Mouse (Mus musculus) cerebral cortex, adult 2 months (tissue): ENCODE results near the gene Drg2.

Source experiments
- WGBS: fragments of 180-500 bp; shearing (Covaris S2); methylation state at CpG from one replicate; pipeline ENCODE4 v1.1.7; 2018; 5-methylcytosine and 5-hydroxymethylcytosine counted together

Gene Drg2

DNA sequence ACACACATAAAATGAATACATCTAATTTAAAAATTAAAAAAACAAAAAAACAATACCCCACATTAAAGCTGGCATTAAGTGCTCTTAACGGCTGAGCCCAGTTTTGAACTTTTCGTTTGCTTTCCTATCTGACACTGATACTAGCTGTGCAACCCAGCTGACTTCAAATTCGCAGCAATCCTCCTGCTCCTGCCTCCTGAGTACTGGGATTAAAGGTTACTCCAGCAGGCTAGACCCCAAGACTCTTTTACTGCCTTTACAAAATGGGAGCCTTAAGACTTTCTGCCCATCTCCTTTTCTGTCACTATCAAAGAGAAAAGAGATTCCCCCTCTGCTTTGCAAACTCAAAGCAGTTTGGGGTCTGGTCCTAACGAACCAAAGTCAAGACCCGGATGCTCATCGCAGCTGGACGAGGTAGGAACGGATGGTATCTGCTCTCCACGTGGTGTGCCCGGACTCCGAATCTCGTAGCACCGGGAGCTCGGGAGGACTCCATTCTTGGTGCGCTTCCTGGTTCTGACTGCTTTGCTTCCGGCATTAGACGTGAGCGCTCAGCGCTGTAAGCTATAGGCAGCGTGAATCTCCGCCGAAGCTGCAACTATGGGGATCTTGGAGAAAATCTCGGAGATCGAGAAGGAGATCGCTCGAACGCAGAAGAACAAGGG lies at the start of gene Drg2:
Gene Drg2, plus strand, starts transcription at position 512 of the 665 bp plus-strand sequence.
- 5% methylated on average over 27 of the region's 27 CpGs for WGBS

DNA sequence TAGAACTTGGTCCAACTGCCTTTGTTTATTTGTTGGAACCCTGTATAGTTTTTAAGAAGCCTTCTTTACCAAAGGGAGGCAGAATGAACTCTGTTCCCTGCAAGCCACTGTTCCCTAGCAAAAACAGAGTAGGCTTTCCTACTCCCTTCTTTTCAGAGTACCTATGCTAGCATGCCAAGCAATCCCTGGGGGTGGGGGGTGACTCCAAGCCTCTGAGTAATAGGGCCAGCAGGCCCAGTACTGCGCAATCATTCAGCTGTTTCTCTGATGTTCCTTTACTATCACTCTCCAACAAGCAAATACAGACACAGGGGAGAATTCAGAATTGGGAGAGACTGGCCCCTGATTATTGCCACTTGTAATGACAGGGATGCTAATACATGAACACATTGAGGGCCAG lies 47.8 kb upstream of the Drg2 start:
- 95% methylated on average over 1 of the region's 1 CpGs for WGBS

DNA sequence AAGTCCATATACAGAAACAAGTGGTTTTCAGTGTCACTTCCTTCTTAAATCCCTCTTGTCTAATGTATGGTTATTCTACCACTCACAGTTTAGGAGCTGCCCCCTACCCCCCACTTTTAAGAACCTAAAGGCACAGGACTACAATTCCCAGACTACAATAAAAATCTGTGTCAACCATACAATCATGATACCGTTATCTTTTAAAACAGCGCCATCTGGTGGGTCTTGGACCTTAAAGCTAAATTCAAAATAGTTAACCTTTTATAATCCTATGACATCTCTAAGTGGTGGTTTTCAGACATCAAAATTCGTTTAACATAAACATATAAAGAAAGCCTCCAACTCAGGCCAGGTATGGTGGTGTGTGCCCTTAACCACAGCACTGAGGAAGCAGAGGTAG lies 42.2 kb upstream of the Drg2 start:
- WGBS, result 3% methylated on average over 3 of the region's 3 CpGs

DNA sequence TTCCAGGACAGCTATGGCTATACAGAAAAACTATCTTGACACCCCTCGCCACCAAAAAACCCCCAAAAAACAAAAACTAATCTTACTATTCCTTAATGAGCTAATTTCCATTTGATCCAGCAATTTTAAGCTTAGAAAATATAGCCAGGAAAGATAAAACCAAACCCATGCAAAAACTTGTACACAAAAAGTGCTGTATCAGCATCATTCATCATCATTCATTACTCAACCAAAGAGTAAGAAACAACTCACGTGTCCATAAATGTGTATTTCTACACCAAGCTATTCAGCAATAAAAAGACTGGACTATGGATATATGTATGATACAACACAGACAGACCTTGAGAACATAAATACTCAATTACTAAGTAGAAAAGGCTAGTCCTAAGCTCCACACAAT lies 41.5 kb upstream of the Drg2 start:
- WGBS, result 84% methylated on average over 2 of the region's 2 CpGs

DNA sequence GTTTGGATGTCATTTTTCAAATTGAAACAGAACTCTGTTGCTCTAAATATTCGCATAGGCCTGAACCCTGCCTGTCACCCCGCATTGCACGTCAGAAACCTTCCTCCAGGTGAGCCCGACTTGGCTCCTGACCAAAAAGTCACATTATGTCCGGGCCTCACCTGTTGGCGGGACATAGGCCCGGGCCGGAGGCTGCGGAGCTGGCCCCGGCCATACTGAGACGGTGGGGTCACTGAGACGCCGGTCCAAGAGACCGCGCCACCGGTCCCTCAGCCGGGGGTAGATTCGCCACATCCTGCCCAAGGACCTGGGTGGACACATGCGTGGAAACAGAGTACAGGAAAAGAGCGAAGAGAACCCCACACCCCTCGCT lies 37.8 kb upstream of the Drg2 start:
- under 1% methylated on average over 21 of the region's 21 CpGs for WGBS

DNA sequence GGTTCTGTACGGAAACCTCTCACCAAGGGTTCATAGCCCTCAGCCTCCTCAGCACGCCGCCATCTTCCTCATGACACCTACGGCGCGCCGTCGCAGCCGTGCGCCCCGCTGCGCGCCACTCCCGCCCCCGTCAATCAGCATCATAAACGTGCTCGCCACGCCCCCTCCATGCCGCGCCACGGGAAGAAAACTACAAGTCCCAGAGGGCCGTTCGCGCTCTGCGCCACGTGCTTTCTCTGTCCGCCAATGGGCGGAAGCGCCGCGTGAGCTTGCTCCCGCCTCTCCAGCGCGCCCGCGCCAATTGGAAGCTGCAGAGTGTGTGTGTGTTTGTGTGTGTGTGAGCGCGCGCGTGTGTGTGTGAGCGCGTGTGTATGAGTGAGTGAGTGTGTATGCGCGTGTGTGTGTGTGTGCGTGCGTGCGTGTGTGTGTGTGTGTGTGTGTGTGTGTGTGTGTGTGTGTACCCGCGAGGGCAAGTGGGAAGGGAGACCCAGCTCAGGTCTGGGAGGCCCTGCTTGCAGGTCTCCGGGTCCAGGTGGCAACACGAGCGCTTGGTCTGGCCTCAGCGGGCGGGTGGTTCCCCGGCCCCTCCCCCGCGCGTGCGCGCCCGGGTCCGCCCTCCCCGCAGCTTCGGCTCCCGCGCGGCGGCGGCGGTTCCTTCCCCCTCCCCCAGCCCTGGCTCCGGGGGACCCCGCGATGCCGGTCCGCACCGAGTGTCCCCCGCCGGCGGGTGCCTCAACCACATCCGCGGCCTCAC lies 37.3 kb upstream of the Drg2 start, which contains the start of gene Gid4:
Gene Gid4, plus strand, starts transcription at position 183 of the 754 bp plus-strand sequence.
- WGBS, result under 1% methylated on average over 67 of the region's 81 CpGs

DNA sequence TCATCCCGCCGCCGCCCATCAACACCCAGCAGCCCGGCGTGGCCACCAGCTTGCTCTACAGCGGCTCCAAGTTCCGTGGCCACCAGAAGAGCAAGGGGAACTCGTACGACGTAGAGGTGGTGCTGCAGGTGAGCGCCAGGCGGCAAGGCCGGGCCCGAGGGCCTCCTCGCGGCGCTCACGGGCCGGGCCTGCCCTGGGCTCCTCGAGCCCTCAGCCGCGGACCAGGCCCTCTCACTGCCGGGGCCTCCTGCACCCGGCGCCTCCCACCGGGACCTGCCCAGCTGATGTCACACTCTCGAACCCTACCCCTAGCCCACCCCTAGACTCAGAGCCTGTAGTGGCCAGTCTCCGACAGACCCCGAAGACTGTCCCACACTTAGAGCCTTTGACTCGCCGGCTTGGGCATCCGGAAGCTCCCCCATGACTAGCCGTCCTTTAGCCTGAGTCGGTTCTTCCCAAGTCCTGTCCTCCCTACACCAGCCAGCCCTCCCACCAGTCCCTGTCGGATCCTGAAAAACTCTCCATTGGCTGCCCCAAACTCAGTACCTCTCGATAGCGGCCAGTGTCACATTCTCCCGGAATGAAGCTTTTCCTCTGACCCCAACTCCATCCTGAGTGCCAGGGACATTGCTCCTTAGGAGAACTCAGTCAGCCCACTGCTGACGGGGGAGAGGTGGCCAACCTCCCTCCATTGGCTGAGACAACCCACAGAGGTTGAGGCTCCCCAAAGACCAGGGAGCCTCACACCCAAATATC lies 36.5 kb upstream of the Drg2 start, which contains the start of gene Atpaf2:
Gene Atpaf2, minus strand, starts transcription at position 741 of the 756 bp plus-strand sequence.
- under 1% methylated on average over 38 of the region's 39 CpGs for WGBS

DNA sequence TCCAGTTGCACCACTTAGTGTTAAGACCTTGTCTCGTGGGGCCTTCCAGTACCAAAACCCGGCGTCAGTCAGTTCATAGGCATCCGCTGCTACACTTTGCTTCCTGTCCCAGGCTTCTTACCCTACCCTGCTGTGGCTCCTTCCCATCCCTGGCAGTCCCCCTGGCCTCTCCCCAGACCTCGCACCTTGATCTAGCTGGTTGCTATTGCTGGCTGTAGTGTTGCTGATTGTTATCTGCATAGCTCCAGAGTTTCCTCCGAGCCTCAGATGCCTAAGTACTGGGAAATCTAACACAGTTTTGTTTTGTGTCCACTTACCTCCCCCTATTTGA lies 36.0 kb upstream of the Drg2 start:
- WGBS, result 21% methylated on average over 6 of the region's 6 CpGs

DNA sequence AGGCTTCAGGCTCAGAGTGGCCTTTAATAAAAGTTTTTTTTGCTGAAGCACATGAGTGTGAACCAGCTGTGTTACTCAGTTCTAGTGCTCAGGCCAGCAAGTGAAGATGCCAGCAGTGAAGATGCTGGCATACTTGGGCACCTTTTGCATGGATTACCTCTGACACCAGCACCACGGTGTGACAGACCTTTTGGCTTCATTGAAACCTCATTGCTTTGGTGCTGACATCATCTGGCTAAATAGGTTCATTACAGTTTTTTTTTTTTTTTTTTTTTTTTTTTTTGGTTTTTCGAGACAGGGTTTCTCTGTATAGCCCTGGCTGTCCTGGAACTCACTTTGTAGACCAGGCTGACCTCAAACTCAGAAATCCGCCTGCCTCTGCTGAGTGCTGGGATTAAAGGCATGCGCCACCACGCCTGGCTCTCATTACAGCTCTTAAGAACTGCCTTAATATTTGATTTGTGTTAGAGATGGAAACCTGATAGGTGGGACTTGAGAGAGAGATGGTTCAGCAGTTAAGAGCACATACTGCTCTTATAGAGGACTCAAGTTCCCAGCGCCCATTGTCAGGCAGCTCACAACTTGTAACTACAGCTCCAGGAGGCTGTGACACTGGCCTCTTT lies 32.2 kb upstream of the Drg2 start:
- WGBS, result 60% methylated on average over 6 of the region's 6 CpGs

DNA sequence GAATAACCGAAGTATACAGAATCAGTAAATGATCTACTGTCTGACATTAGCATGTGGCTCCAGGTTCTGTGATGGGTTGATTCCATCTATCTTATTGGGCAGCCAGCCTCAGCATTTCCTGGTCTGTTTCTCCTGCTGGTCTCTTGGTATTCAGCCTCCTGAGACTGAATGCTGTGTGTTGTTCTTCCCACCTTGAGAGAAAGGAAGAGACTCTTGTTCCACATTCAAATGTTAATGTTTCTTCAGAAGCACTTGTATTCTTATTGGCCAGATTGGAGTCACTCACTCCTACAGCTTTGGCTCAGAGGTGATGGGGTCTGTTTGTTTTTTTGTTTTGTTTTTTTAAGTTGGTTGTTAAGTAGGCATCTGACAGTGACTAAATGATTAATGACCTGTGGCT lies 31.4 kb upstream of the Drg2 start:
- whole genome bisulfite sequencing, result 83% methylated on average over 1 of the region's 1 CpGs

DNA sequence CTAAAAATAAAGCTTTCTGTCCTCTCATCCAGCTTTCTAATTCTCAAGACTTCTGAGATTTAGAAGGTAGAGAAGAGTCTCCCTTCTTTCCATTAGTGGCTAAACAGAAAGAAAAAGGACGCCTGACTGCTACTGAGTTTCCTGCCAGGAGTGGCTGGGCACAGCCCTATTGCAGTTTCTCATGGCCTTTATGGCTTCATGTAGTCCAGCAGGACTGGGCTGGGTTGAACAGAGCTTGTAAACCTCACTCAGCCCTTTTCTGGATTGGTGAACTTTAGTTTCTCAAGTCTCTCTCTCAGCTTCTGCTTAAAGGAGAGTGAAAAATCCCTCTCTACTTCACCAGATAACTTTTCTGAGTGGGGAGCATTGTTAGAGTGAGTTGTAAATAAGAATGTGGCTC lies 28.0 kb upstream of the Drg2 start:
- WGBS, result 82% methylated on average over 1 of the region's 1 CpGs

DNA sequence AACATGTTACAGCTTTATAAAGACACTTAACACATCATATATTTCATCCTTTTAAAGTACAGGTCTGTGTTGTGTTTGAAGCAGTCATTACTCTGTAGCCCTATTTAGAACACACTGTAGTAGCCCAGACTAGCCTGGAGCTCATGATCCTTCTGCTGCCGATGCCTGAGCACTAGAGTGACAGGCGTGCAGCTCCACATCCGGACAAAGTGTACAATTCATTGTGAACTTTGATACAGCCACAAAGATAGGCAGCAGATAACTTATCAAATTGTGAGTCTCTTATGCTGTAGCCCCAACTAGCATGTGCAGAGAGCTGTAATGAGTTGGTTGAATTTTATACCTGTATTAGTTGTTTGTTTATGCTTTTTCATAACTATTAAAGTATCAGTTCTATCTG lies 26.8 kb upstream of the Drg2 start:
- 97% methylated on average over 3 of the region's 3 CpGs for WGBS

DNA sequence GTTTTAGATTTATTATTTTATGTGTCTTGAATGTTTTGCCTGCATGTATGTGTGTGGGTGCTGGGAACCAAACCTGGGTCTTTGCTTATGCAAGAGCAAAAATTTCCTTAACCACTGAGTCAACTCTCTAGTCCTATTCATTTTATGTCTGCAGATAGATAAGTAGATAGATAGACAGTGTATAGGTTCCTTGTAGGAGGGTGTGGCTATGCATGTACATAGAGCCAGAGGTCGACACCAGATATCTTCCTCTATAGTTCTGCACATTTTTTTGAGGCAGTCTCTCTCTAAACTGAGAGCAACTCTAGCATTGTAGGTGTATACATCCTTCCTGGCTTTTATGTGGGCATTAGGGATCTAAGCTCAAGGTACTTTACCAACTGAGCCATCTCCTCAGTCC lies 19.3 kb upstream of the Drg2 start:
- 98% methylated on average over 1 of the region's 1 CpGs for WGBS

DNA sequence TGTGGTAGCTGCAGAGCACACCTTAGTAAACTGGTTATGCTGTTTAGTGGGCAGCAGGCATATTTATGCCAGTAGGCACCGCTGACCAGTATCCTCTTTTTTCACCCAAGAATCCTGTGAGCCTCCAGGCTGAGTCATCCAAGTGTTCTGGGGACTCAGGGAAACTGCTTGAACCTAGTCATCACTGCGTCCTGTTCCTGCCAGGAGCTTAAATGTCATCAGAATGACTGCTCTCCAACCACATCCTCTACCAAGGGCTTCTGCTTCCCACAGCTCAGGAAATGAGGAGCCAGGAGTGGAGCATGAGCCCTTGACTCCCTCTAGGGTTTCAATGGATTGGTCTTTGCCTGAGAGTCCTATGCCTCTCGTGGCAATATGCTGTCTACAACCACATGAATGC lies 17.8 kb upstream of the Drg2 start:
- 71% methylated on average over 3 of the region's 3 CpGs for WGBS

DNA sequence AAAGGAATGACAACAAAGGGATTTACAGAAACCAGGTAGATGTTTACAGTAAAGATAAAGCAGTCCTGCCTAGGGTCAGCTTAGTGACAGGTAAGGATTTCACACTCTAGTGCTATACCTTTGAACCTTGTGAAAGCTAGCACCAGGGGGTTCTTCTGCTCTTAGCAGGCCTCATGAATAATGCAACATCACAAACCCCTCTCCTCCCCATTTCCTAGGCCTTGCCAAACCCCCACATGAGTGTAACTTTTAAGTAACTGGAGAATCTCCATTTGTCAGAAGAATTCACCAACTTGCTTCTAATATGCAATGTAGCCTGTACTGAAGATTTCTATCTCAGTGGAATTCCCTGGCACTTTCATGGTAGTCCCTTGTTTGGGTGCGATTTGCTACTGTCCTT lies 14.8 kb upstream of the Drg2 start:
- 40% methylated on average over 1 of the region's 1 CpGs for WGBS

DNA sequence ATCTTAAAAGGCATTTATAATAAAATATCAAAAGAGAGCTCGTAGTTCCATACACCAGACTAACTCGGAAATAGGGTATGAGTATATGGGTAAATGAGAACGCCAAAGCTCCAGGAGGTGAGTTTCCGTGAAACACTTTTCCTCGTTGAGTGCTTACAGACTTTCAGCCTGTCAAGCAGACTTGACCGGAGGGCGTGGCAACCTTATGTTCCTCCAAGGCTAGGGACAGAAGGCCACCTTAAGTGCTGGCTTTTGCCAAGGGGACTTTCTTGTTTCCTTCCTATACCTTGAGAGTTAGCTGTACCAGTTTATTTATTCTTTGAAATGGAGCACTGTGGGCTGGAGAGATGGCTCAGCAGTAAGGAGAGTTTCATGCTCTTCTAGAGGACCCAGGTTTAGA lies 14.2 kb upstream of the Drg2 start:
- 67% methylated on average over 7 of the region's 7 CpGs for WGBS

DNA sequence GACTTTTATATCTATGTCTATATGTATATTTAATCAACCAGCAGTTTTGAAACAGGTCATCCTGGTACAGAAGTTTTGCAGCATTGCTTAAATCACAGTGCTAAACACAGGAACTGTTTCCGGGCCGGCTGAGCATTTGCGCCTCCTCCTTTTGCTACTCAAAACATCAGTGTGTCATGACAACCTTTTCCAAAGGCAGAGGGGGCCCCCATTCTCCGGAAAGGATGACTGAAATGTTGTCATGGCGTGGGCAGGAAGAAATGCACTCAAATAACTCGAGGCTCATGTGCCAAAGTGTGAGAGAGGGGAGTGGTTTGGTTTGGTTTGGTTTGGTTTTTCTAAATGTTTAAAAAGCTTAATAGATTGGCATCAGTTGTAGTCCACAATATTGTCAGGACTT lies 11.5 kb upstream of the Drg2 start:
- 73% methylated on average over 6 of the region's 6 CpGs for WGBS

DNA sequence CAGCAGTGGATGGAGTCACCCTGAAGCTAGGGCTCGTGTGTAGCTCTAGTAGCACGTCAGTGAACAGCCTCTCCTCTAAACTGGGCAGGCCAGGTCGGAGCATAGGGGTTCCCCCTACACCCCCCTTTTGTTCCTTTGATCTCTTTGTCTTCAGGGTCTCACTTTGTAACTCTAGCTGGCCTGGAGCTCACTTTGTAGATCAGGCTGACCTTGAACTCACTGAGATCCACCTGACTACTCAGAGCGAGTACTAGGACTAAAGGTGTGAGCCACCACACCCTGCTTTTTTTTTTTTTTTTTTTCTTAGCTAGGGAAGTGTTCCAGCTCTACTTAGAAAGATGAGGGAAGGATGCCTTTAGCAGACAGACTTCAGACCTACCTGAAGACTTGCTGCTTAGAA lies 10.4 kb upstream of the Drg2 start:
- 85% methylated on average over 4 of the region's 4 CpGs for WGBS

DNA sequence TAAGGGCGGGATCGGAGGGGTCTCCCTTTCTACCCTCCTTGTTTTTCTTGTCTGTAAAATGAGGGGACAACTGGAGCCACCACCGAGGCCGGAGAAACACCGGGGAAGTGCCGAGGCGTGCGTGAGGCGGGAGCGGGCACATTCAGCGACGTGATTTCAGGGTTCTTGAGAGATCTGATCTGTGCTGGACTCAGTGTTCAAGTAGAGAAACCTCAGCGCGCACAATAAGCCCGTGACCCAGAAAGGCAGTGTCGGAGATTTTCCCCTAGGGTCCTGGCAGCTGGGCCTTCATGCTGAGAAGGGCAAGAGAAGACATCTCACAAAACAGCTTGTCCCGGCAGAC lies 325 bp downstream of the Drg2 start:
- 1% methylated on average over 17 of the region's 17 CpGs for WGBS

DNA sequence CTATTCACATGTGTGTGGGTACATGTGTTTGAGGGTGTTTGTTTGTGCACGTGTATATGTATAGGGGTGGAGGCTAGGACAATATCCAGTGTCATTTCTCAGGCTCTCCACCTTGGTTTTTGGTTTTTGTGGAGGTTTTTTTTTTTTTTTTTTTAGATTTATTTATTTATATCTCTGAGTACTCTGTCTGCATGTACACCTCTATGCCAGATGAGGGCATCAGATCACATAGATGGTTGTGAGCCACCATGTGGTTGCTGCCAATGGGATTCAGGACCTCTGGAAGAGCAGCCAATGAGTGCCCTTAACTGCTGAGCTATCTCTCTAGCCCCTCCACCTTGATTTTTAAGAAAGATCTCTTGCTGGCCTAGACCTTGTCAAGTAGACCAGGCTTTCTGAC lies 3.6 kb downstream of the Drg2 start:
- 84% methylated on average over 1 of the region's 1 CpGs for WGBS

DNA sequence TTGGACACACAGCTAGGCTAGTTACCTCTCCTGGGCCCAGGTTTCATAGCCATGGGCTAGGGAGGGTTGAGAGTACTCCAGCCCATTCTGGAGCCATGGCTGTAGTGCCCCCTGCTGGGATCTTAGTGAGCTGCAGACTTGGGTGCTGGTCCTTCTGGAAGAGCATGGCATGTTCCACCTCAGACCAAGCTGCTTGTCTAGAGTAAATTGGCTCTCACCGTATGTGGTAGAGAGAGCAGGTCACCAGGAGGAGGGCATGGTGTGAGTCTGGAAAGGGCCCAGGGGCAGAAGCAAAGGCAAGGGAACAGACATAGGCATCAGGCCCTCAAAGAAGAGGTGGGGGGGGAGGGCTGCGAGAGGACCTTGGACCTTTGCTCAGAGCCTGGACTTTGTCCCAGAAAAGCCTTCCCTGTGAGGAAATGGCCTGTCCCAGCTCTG lies 11.6 kb downstream of the Drg2 start:
- WGBS, result 86% methylated on average over 2 of the region's 2 CpGs

DNA sequence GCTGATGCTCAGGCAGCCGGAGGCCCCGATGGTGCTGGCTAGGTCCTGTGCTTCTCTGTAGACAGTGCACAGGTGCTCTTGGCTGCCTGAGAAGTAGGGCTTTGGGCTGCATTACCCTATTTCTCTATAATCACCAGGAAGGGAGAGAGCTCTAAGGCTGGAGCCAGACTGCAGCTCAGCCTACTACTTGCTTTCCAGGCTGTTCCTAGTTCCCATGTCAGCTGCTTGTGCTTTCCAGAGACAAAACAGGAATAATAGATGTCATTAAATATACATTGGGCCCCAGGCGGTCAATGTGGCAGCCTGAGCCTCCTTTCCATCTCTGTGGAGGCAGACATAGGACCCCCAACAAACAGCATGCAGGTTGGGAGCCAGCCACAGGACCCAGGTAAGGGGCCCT lies 14.6 kb downstream of the Drg2 start, which contains the start of gene Myo15:
Gene Myo15, plus strand, starts transcription at position 301 of the 400 bp plus-strand sequence.
- WGBS, result 94% methylated on average over 3 of the region's 3 CpGs
